In the genomic region with DNA sequence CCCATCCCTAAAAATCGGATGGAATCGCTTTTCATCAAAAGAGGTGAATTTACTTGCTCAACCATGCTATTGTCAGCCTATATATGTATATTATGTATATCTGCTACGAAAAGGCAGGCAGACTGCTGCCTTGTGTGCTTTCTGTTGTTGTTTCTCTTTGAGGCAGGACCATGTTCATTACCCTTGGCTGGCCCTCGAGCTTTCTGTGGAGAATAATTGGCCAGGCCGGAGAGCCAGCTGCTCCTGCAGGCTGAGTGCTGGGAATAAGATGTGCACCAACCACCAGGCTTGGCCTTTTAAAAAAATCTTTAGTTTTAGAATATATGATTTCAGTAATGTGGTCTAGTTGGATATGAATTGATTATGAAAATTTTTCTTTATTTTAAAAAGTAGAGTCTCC, we compare ENCODE assay signal across 21 mouse cellular contexts. TPM values are rescaled to one million over a fixed set of nuclear protein-coding genes. Genes with fewer than 3 reads are reported as not detected.
DNase-seq lines count a peak whose midpoint lies in the region; ATAC-seq lines count a peak whose summit lies in the region.
"Had no signal": no experiment of that assay in that cellular context is flagged by ENCODE, and none has a peak within 500 bp of the region (broad histone marks: within the 10 kb centered on the region; RNA-seq: fewer than 3 reads in every experiment).

No protein-coding gene starts in this region.

- H3K4me1 ChIP-seq in forebrain, embryonic 16.5 days (replicated peaks; ENCODE audit: control insufficient read depth, insufficient read depth, low read length) = no peaks in the 10 kb centered on the region; the same call in 1 of the 2 replicates
- H3K4me1 ChIP-seq in forebrain, embryonic 15.5 days = no peaks in the 10 kb centered on the region
- H3K4me1 ChIP-seq: heart, embryonic 15.5 days; limb, embryonic 15.5 days; stomach, embryonic 15.5 days had no signal

- peak; percentile 39; the same call in 1 of the 2 replicates for ATAC-seq in forebrain, embryonic 16.5 days
- no peak for ATAC-seq in forebrain, embryonic 15.5 days (replicated peaks)
- ATAC-seq: activated CD4-positive, CD25-positive, alpha-beta regulatory T cell, adult 4 months had no signal

- DNase-seq in cerebellum, postnatal 10 days = peak; percentile 58 to 67
- DNase-seq in cerebellum, adult 9-11 months = no peak
- peak; percentile 37 for DNase-seq in left cerebral cortex, postnatal 4 days
- DNase-seq in left cerebral cortex, adult 18-20 months (ENCODE audit: low spot score in 2 of 2) = no peak
- peak; percentile 33 for DNase-seq in retina, postnatal 1 day
- DNase-seq in retina, embryonic 14.5 days (ENCODE audit: low spot score) = no peak
- DNase-seq: adrenal gland, adult 8-10 months; gastrocnemius, postnatal 36 days; heart, postnatal 36 days; kidney, adult 11 months; layer of hippocampus, adult 9-11 months; thymus, postnatal 25 days had no signal

- WGBS in forebrain, embryonic 16.5 days = 46% methylated on average over 5 of the region's 5 CpGs
- 52% methylated on average over 5 of the region's 5 CpGs for WGBS in forebrain, embryonic 15.5 days

- intact Hi-C loops in left cerebral cortex, postnatal 4 days (cut with DNase I) = no loop called here

- no peaks in the 10 kb centered on the region for H3K9me3 ChIP-seq in forebrain, embryonic 16.5 days (ENCODE audit: control insufficient read depth, low read length)
- H3K9me3 ChIP-seq in forebrain, embryonic 15.5 days = no peaks in the 10 kb centered on the region
- H3K9me3 ChIP-seq: heart, embryonic 15.5 days; limb, embryonic 15.5 days; neural tube, embryonic 13.5 days; stomach, embryonic 15.5 days had no signal

- no peaks in the 10 kb centered on the region for H3K36me3 ChIP-seq in forebrain, embryonic 16.5 days (ENCODE audit: control insufficient read depth, insufficient read depth)
- no peaks in the 10 kb centered on the region for H3K36me3 ChIP-seq in forebrain, embryonic 15.5 days
- H3K36me3 ChIP-seq: heart, embryonic 15.5 days; limb, embryonic 15.5 days; neural tube, embryonic 13.5 days; stomach, embryonic 15.5 days had no signal

- no peaks in the 10 kb centered on the region for H3K27me3 ChIP-seq in forebrain, embryonic 16.5 days (replicated peaks; ENCODE audit: control insufficient read depth, insufficient read depth, low read length)
- H3K27me3 ChIP-seq in forebrain, embryonic 15.5 days = no peaks in the 10 kb centered on the region
- H3K27me3 ChIP-seq: heart, embryonic 15.5 days; limb, embryonic 15.5 days; neural tube, embryonic 13.5 days; stomach, embryonic 15.5 days had no signal

- H3K9ac ChIP-seq in forebrain, embryonic 16.5 days (replicated peaks; ENCODE audit: low read depth, low read length) = no peak overlapping the region
- H3K9ac ChIP-seq in forebrain, embryonic 15.5 days (replicated peaks) = no peak overlapping the region
- H3K9ac ChIP-seq: heart, embryonic 15.5 days; limb, embryonic 15.5 days; neural tube, embryonic 13.5 days; stomach, embryonic 15.5 days had no signal

- H3K4me2 ChIP-seq in forebrain, embryonic 16.5 days (ENCODE audit: low read length) = no peak overlapping the region
- no peak overlapping the region for H3K4me2 ChIP-seq in forebrain, embryonic 15.5 days (replicated peaks)
- H3K4me2 ChIP-seq: heart, embryonic 15.5 days; limb, embryonic 15.5 days; neural tube, embryonic 13.5 days; stomach, embryonic 15.5 days had no signal

- no peak overlapping the region for H3K27ac ChIP-seq in forebrain, embryonic 16.5 days (ENCODE audit: low read length)
- no peak overlapping the region for H3K27ac ChIP-seq in forebrain, embryonic 15.5 days (replicated peaks)
- H3K27ac ChIP-seq: heart, embryonic 15.5 days; left cerebral cortex, adult 2 months; limb, embryonic 15.5 days; macrophage; neural tube, embryonic 13.5 days; stomach, embryonic 15.5 days had no signal

- H3K4me3 ChIP-seq in forebrain, embryonic 16.5 days (replicated peaks; ENCODE audit: low read length) = no peak overlapping the region
- no peak overlapping the region for H3K4me3 ChIP-seq in forebrain, embryonic 15.5 days
- H3K4me3 ChIP-seq: heart, embryonic 15.5 days; left cerebral cortex, adult 2 months; limb, embryonic 15.5 days; neural tube, embryonic 13.5 days; stomach, embryonic 15.5 days had no signal

RNA-seq across cellular contexts. Expression of a gene that starts 19.3 kb away (rescaled TPM):
- polyA plus RNA-seq in forebrain, embryonic 16.5 days (2015; fragmentation: Nextera tagmentation; extraction: Ambion mirVana) = 14.0 and 16.7 TPM in 2 replicates
- 12.8 and 13.5 TPM in 2 replicates for polyA plus RNA-seq in forebrain, embryonic 15.5 days (2015; fragmentation: Nextera tagmentation; extraction: Ambion mirVana)
- total RNA-seq in left cerebral cortex, postnatal 4 days (2021) = 10 to 100 TPM; 41.7 to 41.8 TPM
- 10 to 100 TPM; 57.4 to 60.5 TPM for total RNA-seq in left cerebral cortex, adult 18-20 months (2021)

Comparison
In these comparisons a context has a peak if more than half of its experiments do, and no peak if none do; other contexts are left out.
1. DNase-seq: peak in cerebellum, postnatal 10 days (2 of 2), left cerebral cortex, postnatal 4 days (single experiment) and retina, postnatal 1 day (single experiment); none in cerebellum, adult 9-11 months (single experiment), left cerebral cortex, adult 18-20 months (0 of 2) and retina, embryonic 14.5 days (single experiment).